Mouse (Mus musculus) cerebellum, postnatal 14 days (tissue): ENCODE data around the gene 9530077C05Rik.
"Not testable (repeated sequence)": the region's sequence is repeated elsewhere in the genome, so short reads cannot be mapped to it uniquely, and the experiment has no call there.

Source experiments
- DNase-seq, 2 experiments: peaks; one replicate each; pipeline ENCODE4 v3.0.0; 2021; ENCODE audit warnings: mixed read lengths in 2 of 2

Gene 9530077C05Rik

GRCm38 (mm10) chr9:22420491-22420890 is 9.2 kb downstream of the 9530077C05Rik start:
- DNase-seq = peak; percentile 53 to 59

- DNase-seq = no peak
Observed at GRCm38 (mm10) chr9:22422559-22422958, 11.2 kb downstream of the 9530077C05Rik start.

- no peak for DNase-seq
Observed at GRCm38 (mm10) chr9:22423507-22423906, 12.2 kb downstream of the 9530077C05Rik start.

GRCm38 (mm10) chr9:22424196-22424595 is 12.9 kb downstream of the 9530077C05Rik start:
- DNase-seq = no peak

- DNase-seq = no peak
Observed at GRCm38 (mm10) chr9:22424719-22425118, 13.4 kb downstream of the 9530077C05Rik start.

- no peak for DNase-seq
Observed at GRCm38 (mm10) chr9:22428028-22428665, 16.8 kb downstream of the 9530077C05Rik start.

- no peak for DNase-seq
Observed at GRCm38 (mm10) chr9:22428666-22429410, 17.5 kb downstream of the 9530077C05Rik start.

- peak; percentile 22 to 66 for DNase-seq
Observed at GRCm38 (mm10) chr9:22429533-22430241, 18.4 kb downstream of the 9530077C05Rik start.

- DNase-seq = no peak
Observed at GRCm38 (mm10) chr9:22430315-22430840, 19.1 kb downstream of the 9530077C05Rik start.

- no peak for DNase-seq
Observed at GRCm38 (mm10) chr9:22433221-22433620, 21.9 kb downstream of the 9530077C05Rik start.

- DNase-seq = no peak
Observed at GRCm38 (mm10) chr9:22434101-22434500, 22.8 kb downstream of the 9530077C05Rik start.

- no peak for DNase-seq
Observed at GRCm38 (mm10) chr9:22438826-22439225, 27.5 kb downstream of the 9530077C05Rik start.

- DNase-seq = no peak
Observed at GRCm38 (mm10) chr9:22443157-22443556, 31.8 kb downstream of the 9530077C05Rik start.

GRCm38 (mm10) chr9:22445123-22445522 is 33.8 kb downstream of the 9530077C05Rik start:
- no peak for DNase-seq

- no peak for DNase-seq
Observed at GRCm38 (mm10) chr9:22447213-22447612, 35.9 kb downstream of the 9530077C05Rik start.

- DNase-seq = peak in 1 of 2 experiments; percentile 51
Observed at GRCm38 (mm10) chr9:22448420-22448819, 37.1 kb downstream of the 9530077C05Rik start.

- no peak for DNase-seq
Observed at GRCm38 (mm10) chr9:22449209-22449608, 37.9 kb downstream of the 9530077C05Rik start.

GRCm38 (mm10) chr9:22452697-22453096 is 41.4 kb downstream of the 9530077C05Rik start:
- no peak for DNase-seq

- DNase-seq = no peak
Observed at GRCm38 (mm10) chr9:22453501-22453924, 42.2 kb downstream of the 9530077C05Rik start.

- DNase-seq = not testable (repeated sequence)
Observed at GRCm38 (mm10) chr9:22453990-22454389, 42.7 kb downstream of the 9530077C05Rik start, which contains the start of gene Gm17545. Gene Gm17545 (plus strand): TSS chr9:22454290.

- no peak for DNase-seq
Observed at GRCm38 (mm10) chr9:22455041-22455440, 43.7 kb downstream of the 9530077C05Rik start.

GRCm38 (mm10) chr9:22457142-22457835 is 46.0 kb downstream of the 9530077C05Rik start:
- no peak for DNase-seq
